Mouse (Mus musculus) frontal cortex, postnatal 14 days (tissue): ENCODE results near the gene Mfn1.
A peak's percentile ranks its signal among the peaks of the same experiment; 100 is the strongest.

Experiments
- DNase-seq, 2 experiments: peaks; one replicate each; pipeline ENCODE4 v3.0.0; 2022; ENCODE audit warnings: low spot score in 2 of 2

Gene Mfn1

DNA sequence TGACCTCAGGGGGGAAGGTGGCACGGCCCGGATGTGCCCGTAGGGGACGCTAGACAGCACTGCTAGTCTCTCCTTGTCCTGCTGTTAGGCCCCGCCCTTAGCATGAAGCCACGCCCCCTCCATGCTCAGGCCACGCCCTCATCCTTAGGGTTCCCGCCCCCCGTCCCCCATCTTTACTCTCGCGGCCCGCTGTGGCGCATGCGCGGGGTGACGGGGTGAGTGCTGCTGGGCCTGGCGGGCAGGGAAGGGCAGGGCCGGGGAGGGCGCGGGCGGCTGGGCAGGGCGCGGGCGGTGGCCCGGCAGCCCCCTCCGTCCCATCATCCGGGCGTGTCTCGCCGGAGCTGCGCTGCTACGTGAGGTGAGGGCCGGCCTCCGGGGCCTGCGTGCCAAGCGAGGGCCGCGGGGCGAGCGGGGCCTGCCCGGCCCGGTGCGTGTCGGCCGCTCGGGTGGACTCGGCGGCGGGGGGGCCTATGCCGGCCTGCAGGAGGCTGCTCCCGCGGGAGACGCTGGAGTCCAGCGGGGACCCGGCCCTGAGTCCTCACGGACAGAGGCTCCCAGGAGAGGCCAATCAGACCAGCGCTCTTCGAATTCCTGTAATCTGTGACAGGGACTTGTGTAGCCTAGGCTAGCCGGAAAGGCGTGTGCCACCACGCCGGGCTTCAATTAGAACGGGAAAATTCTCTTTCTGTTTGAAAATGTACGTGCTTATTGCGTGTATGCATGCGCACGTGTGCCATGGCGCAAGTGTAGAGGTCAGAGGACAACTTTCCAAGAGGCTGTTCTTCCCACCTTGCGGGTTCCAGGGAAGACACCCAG, 18.7 kb upstream of the Mfn1 start:
- peak; percentile 91 for DNase-seq

DNA sequence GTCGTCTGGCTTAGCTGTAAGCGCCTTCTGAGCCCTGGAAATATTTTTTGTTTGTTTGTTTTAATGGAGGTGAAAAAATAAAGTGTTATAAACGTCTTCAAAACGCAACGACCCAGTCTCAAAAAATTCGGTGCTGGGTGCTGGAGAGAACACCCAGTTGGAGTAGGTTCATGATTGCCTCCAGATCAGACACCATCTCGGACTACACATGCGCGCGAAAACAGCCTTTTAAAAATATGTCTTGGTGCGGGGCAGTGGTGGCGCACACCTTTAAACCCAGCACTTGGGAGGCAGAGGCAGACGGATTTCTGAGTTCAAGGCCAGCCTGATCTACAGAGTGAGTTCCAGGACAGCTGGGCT, 18.1 kb upstream of the Mfn1 start:
- peak in 1 of 2 experiments; percentile 13 for DNase-seq

DNA sequence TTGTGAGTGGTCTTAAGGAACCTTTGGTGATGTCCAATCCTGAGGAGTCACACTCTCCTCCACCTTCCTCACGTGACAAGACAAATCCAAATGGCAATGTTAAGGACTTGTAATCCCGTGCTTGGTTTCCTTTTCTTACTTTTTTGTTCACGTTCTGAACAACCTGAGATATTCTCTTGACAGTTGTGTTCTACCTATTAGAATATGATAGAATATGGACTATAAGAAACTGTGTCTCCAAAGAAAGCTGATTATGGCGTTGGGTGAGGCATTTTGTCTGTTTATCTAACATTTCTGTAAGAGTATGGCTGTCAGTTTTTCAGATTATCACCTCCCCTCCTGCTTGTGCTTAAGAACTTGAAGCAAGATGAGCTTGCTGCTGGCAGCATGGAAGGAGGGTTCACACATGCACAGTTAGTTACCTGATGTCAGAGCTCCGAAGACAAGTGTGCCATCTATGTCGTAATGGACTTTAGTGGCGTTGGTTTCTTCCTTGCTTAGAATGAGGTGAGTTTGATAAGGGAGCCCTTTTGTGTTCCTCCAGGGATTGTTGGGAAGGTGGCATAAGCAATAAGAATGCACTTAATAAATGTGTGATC, 16.5 kb upstream of the Mfn1 start:
- no peak for DNase-seq

DNA sequence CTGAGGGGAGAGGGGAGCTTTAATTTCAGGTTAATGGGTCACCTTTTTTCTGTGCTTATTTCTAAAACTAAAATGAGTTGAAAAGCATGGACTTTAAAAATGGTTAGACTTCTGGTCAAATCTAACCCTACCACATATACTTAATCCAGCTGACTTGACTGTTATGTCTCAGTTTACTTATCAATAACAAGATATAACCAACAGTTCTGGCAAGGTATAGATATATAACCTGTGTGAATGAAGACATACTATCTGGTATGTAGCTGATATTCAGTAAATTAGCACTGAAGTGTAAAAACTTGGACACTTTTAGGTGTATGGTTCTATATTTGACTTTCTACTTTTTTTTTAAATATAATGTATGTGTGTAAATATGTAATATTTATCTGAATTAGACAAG, 15.7 kb upstream of the Mfn1 start:
- DNase-seq: no peak

DNA sequence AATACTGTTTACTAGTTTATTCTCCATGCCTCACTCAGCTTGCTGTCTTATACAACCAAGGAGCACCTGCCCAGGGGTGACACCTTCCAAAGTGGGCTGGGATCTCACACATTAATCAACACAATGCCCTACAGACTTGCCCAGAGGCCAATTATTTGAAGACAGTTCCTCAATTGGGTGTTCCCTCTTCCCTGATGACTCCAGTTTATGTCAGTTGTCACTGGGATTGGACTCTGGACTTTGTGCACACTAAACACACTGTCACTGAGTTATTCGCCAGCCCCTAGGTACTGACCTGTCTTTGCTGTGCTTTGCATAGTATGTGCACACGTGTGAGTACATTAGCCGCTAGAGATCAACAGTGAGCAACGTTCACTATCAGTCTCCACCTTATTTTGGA, 2.1 kb upstream of the Mfn1 start:
- DNase-seq: no peak

DNA sequence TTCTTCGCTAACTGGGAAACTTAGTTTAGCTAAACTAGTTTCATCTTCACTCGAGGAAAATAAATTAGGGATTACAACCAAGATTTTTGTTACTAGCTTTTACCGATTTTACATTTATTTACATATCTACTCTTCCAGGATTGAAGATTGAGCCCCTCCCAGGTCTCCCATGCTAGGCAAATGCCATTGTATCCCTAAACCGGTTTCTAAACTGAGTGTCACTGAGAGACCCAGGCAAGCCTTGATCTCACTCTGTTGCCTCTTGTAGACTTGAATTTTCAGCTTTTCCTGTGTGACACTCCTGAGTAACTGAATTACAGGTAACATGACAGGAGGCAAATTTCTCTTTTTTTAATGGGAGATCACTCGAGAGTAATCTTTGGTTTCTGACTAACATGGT, 776 bp downstream of the Mfn1 start:
- no peak for DNase-seq

DNA sequence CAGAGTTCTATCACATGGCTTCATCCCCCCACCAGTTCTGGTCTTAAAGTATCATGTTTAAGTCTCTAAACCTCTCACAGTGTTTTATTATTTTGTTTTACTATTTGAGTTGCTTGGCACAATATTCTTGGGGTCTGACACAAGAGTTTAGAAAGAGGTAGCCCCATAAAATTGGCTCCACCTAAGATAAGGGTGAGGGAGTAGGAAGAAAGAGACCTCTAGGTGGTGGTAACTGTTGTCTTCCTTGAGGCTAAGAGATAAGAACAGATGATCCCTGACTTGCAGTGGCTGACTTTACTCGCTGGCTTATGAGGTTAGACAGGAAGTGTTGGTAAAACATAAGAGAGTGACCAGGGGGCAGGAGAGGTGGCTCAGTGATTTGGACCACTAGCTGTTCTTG, 6.4 kb downstream of the Mfn1 start:
- DNase-seq: no peak

DNA sequence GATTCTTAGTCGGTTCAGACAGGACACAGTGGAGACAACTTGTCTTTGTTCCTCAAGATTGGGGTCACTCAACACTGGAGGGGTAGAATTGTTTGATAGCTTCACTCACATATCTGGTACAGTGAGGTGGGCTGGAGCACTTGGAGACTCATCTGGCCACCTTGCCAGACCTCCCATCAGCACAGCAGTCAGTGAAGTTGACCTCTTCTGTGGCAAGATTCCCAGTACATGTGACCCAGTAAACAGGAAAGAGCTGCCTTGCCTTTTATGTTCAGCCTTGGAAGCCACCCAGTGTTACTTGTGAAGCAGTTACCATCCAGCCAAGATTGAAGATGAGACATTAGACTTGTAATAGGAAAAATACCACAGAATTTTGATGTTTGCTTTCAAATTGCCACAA, 8.3 kb downstream of the Mfn1 start:
- DNase-seq: peak in 1 of 2 experiments; percentile 11

DNA sequence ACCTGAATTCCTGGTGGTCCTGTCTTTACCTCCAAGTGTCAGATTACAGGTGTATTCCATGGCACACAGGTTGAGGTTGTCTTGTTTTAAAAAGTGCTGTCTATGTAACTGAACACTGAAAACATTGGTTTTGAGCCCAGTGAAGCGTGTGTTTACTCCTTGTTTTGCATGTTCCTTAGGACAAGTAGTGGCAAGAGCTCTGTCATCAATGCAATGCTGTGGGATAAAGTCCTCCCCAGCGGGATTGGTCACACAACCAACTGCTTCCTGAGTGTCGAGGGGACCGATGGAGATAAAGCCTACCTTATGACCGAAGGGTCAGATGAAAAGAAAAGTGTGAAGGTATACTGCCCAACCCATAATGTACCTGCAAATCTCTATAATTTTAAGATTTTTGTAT, 8.8 kb downstream of the Mfn1 start:
- DNase-seq: no peak

DNA sequence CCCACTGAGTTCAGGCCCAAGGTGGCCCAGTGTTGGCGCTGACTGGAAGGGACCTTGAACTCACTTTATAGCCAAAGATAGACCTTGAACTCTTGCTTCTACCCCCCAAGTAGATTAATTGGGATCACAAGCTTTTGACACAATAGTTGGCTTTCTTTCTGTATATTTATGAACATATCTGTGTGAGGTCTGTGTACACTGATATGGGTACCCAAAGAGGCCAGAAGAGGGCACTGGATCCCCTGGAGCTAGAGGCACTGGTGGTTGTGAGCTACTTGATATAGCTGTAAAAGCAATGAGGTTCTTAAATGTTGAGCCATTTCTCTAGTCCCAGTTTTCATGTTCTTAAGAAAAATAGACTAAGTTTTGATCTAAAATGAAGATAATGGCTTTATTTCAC, 23.8 kb downstream of the Mfn1 start:
- DNase-seq: no peak

DNA sequence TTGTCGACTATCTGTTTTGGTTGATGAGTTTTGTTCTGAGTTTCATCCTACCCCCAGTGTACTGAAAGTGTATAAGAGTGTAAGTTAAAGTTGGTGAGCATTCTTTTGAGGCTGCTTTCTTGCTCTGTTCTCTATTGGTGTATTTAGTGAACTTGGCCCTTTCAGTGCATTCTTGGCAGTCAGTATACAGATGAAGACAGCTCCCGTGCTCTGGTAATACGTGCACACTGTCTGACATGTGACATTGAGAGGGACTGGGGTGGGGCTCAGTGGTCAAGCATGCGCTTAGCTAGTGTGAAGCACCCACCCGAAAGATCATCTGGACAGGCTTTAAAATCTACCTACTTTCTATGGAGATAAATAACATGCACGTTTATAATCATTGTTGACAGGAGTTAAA, 34.1 kb downstream of the Mfn1 start:
- no peak for DNase-seq

DNA sequence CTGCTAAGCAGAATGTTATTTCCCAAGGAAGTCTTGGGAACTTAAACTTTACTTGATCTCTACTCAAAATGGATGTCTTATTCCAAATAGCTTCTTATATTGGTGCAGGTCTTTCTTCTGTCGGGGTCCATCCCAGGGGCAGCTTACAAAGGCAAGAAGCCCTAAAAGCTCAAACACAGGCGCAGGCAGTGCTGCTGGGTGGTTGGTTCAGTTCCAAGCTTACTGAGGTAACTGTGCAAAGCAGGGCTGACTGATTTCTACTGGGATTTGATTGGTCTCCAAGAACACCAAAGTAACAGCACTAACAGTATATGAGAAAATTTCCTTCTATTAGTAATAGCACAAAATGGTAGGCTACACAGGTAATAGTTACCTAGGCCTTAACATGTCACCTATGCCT, 43.8 kb downstream of the Mfn1 start:
- no peak for DNase-seq

DNA sequence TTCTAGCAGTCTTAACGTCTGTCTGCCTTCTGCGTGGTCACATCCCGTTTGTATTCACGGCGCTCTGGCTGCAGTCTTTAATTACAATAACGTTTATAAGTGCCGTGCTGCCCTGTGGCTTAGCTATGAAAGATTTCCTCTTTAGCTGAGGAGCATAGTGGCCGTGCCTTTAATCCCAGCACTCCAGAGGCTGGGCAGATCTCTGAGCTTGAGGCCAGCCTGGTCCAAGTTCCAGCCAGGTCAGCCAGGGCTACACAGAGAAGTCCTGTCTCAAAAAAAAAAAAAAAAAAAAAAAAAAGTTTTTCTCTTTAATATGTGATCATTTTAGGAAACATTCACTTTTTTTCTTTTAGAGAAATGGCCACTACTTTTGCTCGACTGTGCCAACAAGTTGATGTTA, 44.6 kb downstream of the Mfn1 start:
- DNase-seq: no peak

DNA sequence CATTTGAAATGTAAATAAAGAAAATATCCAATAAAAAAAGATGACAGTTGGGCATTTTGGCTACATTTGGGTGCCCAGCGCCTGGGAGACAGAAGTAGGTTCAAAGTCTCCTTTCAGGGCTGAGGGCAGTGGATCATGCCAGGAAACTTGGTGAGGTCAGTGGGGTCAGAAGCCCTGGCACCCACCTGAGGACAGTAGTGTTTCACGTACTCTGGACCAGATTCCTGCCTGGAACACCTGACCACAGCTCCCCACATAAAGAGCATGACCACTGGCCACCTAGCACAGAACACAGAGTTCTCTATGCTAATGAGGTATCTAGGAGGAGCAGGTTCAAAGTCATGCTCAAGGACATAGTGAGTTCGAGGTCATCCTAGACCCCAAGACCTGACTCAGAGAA, 45.9 kb downstream of the Mfn1 start:
- no peak for DNase-seq

DNA sequence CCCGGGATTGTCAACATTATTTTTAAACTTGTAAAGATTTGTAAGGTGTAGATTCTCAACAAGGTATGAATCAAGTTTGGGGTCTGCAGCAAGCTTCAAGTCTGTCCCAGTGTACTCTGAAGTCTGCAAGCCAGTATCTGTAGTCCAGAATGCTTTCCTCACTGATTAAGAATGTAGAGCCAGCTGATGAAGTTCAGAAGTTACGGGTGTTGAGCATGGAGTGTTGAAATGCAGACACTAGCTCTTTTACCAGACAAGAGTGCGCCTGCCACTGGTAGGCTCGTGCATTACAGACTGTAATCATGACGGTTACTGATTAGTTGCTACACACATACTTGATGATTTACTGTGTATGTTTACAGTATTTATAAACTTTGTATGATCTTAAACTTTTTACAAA, 49.5 kb downstream of the Mfn1 start:
- no peak for DNase-seq

DNA sequence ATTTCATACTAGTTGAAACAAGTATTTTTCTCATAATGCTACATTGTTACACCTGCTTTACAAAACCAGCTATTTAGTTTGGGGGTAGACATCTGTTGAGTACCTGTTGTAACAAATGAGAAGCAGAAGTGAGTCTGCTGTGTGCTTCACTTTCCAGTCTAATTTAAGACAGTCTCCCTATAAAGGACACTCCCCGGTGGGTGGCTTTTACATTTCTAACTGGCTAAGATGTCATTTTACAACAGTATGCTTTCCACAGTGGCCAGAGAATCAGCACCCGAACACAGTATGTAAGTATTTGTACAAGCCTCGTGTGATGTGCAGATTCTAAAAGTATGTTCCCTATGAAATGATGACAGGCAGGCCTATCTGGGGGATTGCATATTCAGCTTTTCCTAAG, 51.5 kb downstream of the Mfn1 start:
- no peak for DNase-seq

DNA sequence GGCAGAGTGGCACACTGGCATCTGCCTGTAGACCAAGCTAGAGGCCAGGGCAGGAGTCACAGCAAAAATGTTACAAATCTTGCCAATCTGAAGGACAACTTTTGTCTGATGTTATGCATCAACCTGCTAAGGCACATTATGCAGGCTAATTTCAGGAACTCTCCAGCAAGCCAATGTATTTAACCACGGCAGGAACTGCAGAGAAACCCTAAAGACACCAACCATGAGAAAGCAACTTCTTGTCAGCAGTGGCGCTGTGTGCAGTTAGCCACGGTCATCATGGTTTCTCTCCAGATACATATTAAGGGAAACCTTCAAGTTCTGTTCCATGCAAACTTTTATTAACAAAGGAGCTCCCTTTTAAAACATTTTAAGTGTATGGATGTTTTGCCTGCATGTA, 52.6 kb downstream of the Mfn1 start:
- DNase-seq: no peak

DNA sequence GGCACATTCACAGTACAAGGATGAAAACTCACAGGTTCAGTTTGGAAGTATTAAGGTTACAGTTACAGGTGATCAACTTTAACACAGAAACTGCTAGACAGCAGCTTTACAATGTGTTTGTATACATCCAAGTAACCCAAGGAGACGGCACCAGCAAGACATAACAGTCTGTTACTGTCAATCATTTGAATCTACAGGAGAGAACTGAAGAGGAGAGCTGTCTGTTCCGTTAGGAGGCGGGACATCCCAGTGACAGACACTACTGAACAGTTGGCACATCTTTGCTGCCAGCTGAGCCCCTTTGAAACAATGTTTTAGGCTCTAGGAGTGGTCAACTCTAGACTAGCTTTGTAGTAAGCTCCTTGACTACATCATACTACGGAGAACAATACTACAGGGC, 54.2 kb downstream of the Mfn1 start:
- no peak for DNase-seq

DNA sequence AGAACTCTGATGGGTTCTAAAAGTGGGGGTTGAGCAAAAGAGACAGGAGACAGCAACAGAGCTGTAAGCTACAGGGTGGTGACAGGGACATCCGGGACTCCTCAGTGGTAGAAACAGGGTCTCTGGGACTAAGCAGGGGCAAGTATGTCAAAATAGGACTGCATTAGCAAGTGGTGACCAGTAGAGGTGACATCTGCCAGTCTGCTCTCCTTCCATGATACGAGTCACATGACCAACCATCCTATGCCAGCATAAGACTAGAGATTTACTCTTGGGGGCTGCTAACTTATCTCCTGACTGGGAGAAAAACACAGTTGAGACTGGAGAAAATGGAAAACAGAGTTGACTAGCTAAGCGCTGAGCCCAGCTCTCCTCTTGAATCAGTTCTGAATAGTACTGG, 57.0 kb downstream of the Mfn1 start:
- DNase-seq: no peak

DNA sequence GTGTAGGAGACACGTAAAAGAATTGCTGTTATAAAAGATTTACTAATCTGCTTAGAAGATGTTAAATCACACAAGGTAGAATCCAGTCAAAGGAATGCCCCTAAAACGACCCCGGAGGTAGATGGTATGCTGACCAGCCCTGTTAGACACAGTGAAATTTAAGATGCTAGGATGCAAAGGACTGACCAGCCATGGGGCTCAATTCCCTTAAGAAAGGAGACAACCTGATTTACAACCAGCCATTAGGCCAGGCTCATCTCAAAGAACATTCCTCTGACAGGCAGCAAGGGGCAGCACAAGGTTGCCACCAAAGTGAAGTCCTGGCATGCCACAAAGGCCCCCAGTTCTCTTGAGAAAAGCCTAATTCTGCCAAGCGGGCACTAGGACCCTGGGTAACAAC, 65.8 kb downstream of the Mfn1 start:
- DNase-seq: no peak

DNA sequence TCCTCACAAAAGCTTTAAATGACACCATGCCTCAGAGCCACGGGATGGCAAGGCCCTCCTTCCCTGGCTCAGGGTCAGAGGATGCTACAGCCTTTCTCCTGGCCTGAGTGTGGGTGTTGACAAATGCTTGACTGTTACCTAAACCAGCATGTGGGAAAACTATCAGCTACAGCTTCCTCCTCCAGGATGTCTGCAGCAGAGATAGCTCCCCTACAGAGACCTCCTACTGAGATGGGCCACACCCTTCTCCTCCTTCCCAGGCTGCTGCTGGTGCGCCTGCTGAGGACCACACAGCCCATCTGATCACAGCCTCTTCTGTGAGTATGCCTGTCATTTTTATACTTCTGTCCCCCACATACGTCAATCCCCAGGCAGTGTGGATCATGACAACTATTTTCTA, 70.1 kb downstream of the Mfn1 start:
- DNase-seq: no peak

DNA sequence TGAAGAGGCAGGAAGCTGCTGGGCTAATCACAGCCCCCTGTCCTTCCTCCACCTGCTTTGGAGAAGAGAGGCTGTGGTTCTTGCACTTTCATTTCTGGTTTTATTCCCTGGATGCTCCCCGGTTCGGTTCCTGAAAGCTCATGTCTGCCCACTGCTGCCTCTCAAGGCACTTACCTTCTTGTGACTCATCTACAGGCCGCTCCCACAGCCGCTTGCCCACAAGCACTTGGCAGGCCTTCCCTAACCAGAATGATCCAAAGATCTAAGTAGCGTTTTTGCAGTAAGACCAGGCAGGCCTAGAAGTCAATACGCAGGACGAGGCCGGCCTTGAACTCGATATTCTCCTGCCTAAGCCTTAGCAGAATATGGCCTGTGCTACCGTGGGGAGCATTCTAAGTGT, 71.8 kb downstream of the Mfn1 start:
- no peak for DNase-seq

DNA sequence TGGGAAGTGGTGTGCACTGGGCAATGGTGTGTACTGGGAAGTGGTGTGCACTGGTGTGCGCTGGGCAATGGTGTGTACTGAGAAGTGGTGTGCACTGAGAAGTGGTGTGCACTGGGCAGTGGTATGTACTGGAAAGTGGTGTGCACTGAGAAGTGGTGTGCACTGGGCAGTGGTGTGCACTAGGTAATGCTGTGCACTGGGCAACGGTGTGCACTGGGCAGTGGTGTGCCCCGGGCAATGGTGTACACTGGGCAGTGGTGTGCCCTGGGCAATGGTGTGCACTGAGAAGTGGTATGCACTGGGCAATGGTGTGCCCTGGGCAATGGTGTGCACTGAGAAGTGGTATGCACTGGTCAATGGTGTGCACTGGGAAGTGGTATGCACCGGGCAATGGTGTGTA, 80.0 kb downstream of the Mfn1 start:
- DNase-seq: no peak

DNA sequence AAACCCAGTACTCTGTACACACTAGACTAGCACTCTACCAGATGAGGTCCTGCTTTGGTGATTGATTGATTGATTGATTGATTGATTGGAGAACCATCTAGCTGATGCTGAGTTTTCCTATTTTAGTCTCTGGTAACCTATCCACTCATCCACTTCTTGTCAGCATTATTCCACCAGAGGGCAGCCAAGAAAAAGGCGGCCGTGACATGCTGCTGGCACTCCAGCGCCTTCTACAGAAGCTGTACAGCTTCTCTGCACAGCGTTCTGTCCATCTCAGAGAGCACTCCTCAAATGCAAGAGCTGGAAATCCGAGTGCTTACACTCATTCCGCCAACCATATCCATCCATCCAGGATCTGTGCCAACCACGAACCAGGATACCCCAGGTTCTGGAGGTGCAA, 81.3 kb downstream of the Mfn1 start:
- DNase-seq: peak; percentile 36 to 59
